Mouse (Mus musculus): ENCODE measurements around the gene Nexn. TPM values are rescaled to one million over a fixed set of nuclear protein-coding genes. Genes with fewer than 3 reads are reported as not detected.
A peak's percentile ranks its signal among the peaks of the same experiment; 100 is the strongest.

Gene Nexn
- polyA plus RNA-seq, 1 experiment from 2014 or later: 31.2 TPM

GRCm38 (mm10) chr3:152276935-152277334 lies 10.8 kb upstream of the Nexn start:
- Histone ChIP-seq H3K27me3 (replicated peaks) (no peaks in the 10 kb centered on the region), H3K4me1 (replicated peaks) (no peaks in the 10 kb centered on the region), H3K27ac (no peak overlapping the region), H3K9me3 (no peaks in the 10 kb centered on the region), H3K9ac (no peak overlapping the region), H3K4me2 (replicated peaks) (no peak overlapping the region), H3K4me3 (replicated peaks) (no peak overlapping the region), H3K36me3 (peaks cover 3% of the 10 kb centered on the region; the same call in 1 of the 2 replicates)
- no peak for ATAC-seq
- 92% methylated on average over 3 of the region's 3 CpGs for WGBS

GRCm38 (mm10) chr3:152275008-152275407 lies 8.9 kb upstream of the Nexn start:
- ATAC-seq: no peak
- WGBS: 81% methylated on average over 8 of the region's 8 CpGs
- Histone ChIP-seq H3K27ac (no peak overlapping the region), H3K27me3 (replicated peaks) (no peaks in the 10 kb centered on the region), H3K9ac (no peak overlapping the region), H3K4me1 (replicated peaks) (no peaks in the 10 kb centered on the region), H3K4me2 (replicated peaks) (no peak overlapping the region), H3K9me3 (no peaks in the 10 kb centered on the region), H3K36me3 (peaks cover 3% of the 10 kb centered on the region; the same call in 1 of the 2 replicates), H3K4me3 (replicated peaks) (no peak overlapping the region)

DNA sequence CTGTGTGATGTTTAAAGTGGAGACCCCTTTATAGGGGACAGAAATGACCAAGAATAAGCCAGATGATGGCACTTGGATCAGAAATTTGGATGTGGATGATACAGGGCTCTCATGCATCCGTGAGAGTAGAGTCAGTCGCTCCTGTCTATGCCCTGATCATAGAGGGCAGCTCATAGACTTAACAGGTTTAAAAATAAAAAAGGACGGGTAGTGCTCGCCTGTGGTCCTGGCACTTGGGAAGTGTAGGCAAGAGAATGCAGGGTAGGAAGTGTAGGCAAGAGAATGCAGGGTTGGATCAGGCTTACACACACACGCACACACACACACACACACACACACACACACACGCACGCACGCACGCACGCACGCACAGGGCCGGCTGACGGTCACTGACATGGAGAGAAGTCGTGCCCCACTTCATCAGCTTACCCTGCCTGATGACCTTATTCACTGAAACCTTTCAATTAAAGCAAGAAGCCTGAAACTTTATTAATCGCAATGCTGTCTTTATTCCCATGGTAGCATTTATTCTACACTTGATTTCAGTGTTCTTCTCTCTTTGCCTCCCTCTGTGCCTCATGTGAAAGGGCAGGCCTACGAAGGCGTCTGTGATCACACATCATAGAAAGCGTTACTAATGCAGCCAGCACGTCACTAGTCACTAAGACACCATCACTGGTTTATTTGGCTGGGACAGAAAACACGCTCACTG lies 7.0 kb upstream of the Nexn start:
- Histone ChIP-seq H3K4me3 (replicated peaks) (no peak overlapping the region), H3K9ac (no peak overlapping the region), H3K27ac (no peak overlapping the region), H3K27me3 (replicated peaks) (no peaks in the 10 kb centered on the region), H3K9me3 (no peaks in the 10 kb centered on the region), H3K4me1 (replicated peaks) (no peaks in the 10 kb centered on the region), H3K4me2 (replicated peaks) (no peak overlapping the region), H3K36me3 (peaks cover 3% of the 10 kb centered on the region; the same call in 1 of the 2 replicates)
- no peak for ATAC-seq
- WGBS: 86% methylated on average over 20 of the region's 20 CpGs

GRCm38 (mm10) chr3:152271876-152272275 lies 5.7 kb upstream of the Nexn start:
- H3K36me3 ChIP-seq: peaks cover 3% of the 10 kb centered on the region; the same call in 1 of the 2 replicates
- H3K4me1 ChIP-seq (replicated peaks): no peaks in the 10 kb centered on the region
- H3K4me2 ChIP-seq (replicated peaks): no peak overlapping the region
- no peaks in the 10 kb centered on the region for H3K27me3 ChIP-seq (replicated peaks)
- H3K27ac ChIP-seq: no peak overlapping the region
- H3K4me3 ChIP-seq (replicated peaks): no peak overlapping the region
- no peak for ATAC-seq
- H3K9me3 ChIP-seq: no peaks in the 10 kb centered on the region
- 79% methylated on average over 6 of the region's 6 CpGs for WGBS
- H3K9ac ChIP-seq: no peak overlapping the region

GRCm38 (mm10) chr3:152271071-152271710 lies 5.0 kb upstream of the Nexn start:
- no peak for ATAC-seq
- no peak overlapping the region for H3K9ac ChIP-seq
- H3K9me3 ChIP-seq: no peaks in the 10 kb centered on the region
- WGBS: 88% methylated on average over 10 of the region's 10 CpGs
- H3K27ac ChIP-seq: no peak overlapping the region
- no peaks in the 10 kb centered on the region for H3K27me3 ChIP-seq (replicated peaks)
- 0 out of 2 replicates have a peak, but pooled peaks cover 2% of the 10 kb centered on the region for H3K4me1 ChIP-seq (replicated peaks)
- no peak overlapping the region for H3K4me2 ChIP-seq (replicated peaks)
- no peaks in the 10 kb centered on the region for H3K36me3 ChIP-seq
- no peak overlapping the region for H3K4me3 ChIP-seq (replicated peaks)

GRCm38 (mm10) chr3:152268099-152268498 lies 1.9 kb upstream of the Nexn start:
- H3K9ac ChIP-seq: no peak overlapping the region
- WGBS: 91% methylated on average over 14 of the region's 14 CpGs
- no peaks in the 10 kb centered on the region for H3K9me3 ChIP-seq
- H3K4me1 ChIP-seq (replicated peaks): 0 out of 2 replicates have a peak, but pooled peaks cover 6% of the 10 kb centered on the region
- H3K36me3 ChIP-seq: no peaks in the 10 kb centered on the region
- no peak overlapping the region for H3K27ac ChIP-seq
- no peak overlapping the region for H3K4me2 ChIP-seq (replicated peaks)
- H3K4me3 ChIP-seq (replicated peaks): no peak overlapping the region
- ATAC-seq: no peak
- no peaks in the 10 kb centered on the region for H3K27me3 ChIP-seq (replicated peaks)

DNA sequence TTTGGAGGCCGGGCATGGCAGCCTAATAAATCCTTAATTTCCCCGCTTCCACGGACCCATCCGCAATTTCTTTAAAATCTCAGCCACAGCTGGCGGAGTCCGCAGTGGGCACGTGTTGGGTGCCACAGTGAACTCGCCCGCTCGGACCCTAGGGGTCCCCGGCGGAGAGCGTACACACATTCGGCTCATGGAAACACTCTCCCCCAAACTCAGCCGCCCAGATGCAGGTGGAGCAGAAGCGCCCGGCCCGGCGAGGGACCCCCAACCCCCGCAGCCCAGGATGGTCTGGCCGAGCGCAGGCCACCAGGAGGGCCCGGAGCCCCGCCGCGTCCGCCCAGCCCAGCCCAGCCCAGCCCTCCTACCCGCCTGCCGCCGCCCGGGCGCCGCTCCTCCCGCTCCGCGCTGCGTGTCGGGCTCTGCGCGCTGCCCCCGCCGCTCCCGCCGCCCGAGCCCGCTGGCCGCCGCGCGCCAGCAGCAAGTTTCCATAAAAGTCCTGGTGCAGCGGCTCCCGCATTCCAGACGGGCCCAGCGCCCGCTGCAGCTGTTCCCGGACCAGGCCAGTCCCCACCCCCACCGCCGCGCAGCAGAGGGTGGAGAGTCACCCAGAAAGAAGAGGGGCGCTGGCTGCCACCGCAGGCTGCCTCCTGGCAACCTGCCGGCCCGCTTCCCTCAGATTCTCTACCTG lies 657 bp downstream of the Nexn start:
- no peaks in the 10 kb centered on the region for H3K27me3 ChIP-seq (replicated peaks)
- peak overlapping the region; percentile 81 for H3K9ac ChIP-seq
- H3K4me2 ChIP-seq (replicated peaks): peak overlapping the region; percentile 97
- H3K36me3 ChIP-seq: no peaks in the 10 kb centered on the region
- 1% methylated on average over 62 of the region's 63 CpGs for WGBS
- peak; percentile 90 for ATAC-seq
- peak overlapping the region; percentile 77 for H3K27ac ChIP-seq
- peak overlapping the region; percentile 59 for H3K4me3 ChIP-seq (replicated peaks)
- 0 out of 2 replicates have a peak, but pooled peaks cover 10% of the 10 kb centered on the region for H3K4me1 ChIP-seq (replicated peaks)
- H3K9me3 ChIP-seq: no peaks in the 10 kb centered on the region

DNA sequence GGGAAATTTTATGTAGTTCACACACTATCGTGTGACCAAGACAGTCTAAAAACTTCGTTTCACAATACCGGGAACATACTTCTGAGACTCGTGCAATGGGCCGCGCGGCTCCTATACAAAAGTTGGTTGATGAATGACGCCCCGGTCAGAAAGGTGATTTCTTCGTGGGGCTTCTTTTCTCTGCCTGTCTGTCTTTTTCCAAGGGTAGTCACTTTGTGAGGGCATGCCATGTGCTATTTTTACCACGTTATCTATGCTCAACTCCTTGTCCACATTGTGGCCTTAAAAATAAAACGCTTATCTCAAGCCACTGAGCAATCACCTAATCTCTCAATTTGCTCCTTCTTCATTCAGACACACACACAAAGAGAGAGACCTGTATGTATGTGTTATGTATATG lies 1.3 kb downstream of the Nexn start:
- Histone ChIP-seq H3K4me1 (replicated peaks) (0 out of 2 replicates have a peak, but pooled peaks cover 10% of the 10 kb centered on the region), H3K4me3 (replicated peaks) (peak overlapping the region; percentile 59), H3K4me2 (replicated peaks) (peak overlapping the region; percentile 97), H3K9ac (0 out of 2 replicates have a peak overlapping the region, but pooled peaks have one; percentile 81), H3K27me3 (replicated peaks) (no peaks in the 10 kb centered on the region), H3K9me3 (no peaks in the 10 kb centered on the region), H3K27ac (no peak overlapping the region), H3K36me3 (no peaks in the 10 kb centered on the region)
- 53% methylated on average over 12 of the region's 12 CpGs for WGBS
- no peak for ATAC-seq

DNA sequence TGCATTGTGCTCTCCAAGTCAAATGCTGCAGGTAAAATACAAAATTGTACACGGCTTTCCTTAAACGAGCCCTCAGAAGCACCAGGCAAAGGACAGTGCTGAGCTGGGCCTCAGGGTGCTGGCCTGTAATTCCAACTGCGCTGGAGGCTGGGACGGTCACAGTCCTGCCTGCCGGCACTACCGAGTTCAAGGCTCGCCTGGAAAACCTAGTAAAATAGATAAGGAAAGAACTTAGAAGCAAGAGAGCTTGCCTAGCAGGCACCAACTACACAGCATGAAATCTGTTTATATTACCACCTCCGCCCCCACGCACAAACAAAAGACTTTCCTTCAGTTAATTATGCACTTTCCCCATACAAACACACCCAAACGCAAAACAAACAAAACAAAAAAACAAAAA lies 1.8 kb downstream of the Nexn start:
- Histone ChIP-seq H3K27ac (no peak overlapping the region), H3K4me1 (replicated peaks) (0 out of 2 replicates have a peak, but pooled peaks cover 10% of the 10 kb centered on the region), H3K27me3 (replicated peaks) (no peaks in the 10 kb centered on the region), H3K9me3 (no peaks in the 10 kb centered on the region), H3K4me2 (replicated peaks) (peak overlapping the region; percentile 24; the same call in 1 of the 2 replicates), H3K4me3 (replicated peaks) (no peak overlapping the region), H3K9ac (0 out of 2 replicates have a peak overlapping the region, but pooled peaks have one; percentile 0), H3K36me3 (no peaks in the 10 kb centered on the region)
- 48% methylated on average over 10 of the region's 10 CpGs for WGBS
- ATAC-seq: no peak

- peak overlapping the region; percentile 26; the same call in 1 of the 2 replicates for H3K4me2 ChIP-seq (replicated peaks)
- 35% methylated on average over 8 of the region's 8 CpGs for WGBS
- H3K36me3 ChIP-seq: no peaks in the 10 kb centered on the region
- no peak overlapping the region for H3K9ac ChIP-seq
- 0 out of 2 replicates have a peak, but pooled peaks cover 10% of the 10 kb centered on the region for H3K4me1 ChIP-seq (replicated peaks)
- no peaks in the 10 kb centered on the region for H3K9me3 ChIP-seq
- H3K27ac ChIP-seq: no peak overlapping the region
- no peak overlapping the region for H3K4me3 ChIP-seq (replicated peaks)
- 0 out of 2 replicates have a peak, but pooled peaks have one; percentile 18 for ATAC-seq
- H3K27me3 ChIP-seq (replicated peaks): no peaks in the 10 kb centered on the region
Measured at GRCm38 (mm10) chr3:152261948-152262347, 4.2 kb downstream of the Nexn start.

- no peak for ATAC-seq
- H3K9me3 ChIP-seq: no peaks in the 10 kb centered on the region
- H3K4me1 ChIP-seq (replicated peaks): 0 out of 2 replicates have a peak, but pooled peaks cover 10% of the 10 kb centered on the region
- peak overlapping the region; percentile 3; the same call in 1 of the 2 replicates for H3K4me2 ChIP-seq (replicated peaks)
- no peaks in the 10 kb centered on the region for H3K36me3 ChIP-seq
- no peak overlapping the region for H3K9ac ChIP-seq
- no peaks in the 10 kb centered on the region for H3K27me3 ChIP-seq (replicated peaks)
- H3K27ac ChIP-seq: peak overlapping the region; percentile 20; the same call in 1 of the 2 replicates
- no peak overlapping the region for H3K4me3 ChIP-seq (replicated peaks)
- WGBS: 39% methylated on average over 8 of the region's 8 CpGs
Measured at GRCm38 (mm10) chr3:152261436-152261835, 4.7 kb downstream of the Nexn start.

- 94% methylated on average over 1 of the region's 1 CpGs for WGBS
- H3K27ac ChIP-seq: no peak overlapping the region
- ATAC-seq: no peak
Measured at GRCm38 (mm10) chr3:152260362-152260761, 5.8 kb downstream of the Nexn start.

More at GRCm38 (mm10) chr3:152260362-152260761, 5.8 kb downstream of the Nexn start:
- H3K4me3 ChIP-seq (replicated peaks): no peak overlapping the region
- no peaks in the 10 kb centered on the region for H3K36me3 ChIP-seq
- H3K4me1 ChIP-seq (replicated peaks): 0 out of 2 replicates have a peak, but pooled peaks cover 4% of the 10 kb centered on the region
- H3K9ac ChIP-seq: no peak overlapping the region
- no peak overlapping the region for H3K4me2 ChIP-seq (replicated peaks)
- H3K27me3 ChIP-seq (replicated peaks): no peaks in the 10 kb centered on the region
- no peaks in the 10 kb centered on the region for H3K9me3 ChIP-seq

Data from intestine, embryonic 15.5 days (tissue).